Mouse (Mus musculus) activated CD4-positive, CD25-positive, alpha-beta regulatory T cell, adult 4 months (primary cell): ENCODE measurements at regions not wholly inside any gene's neighbourhood (a gene's known extent, or its start where the extent isn't known, plus 50 kb on each side); places are given as distances from the start of the nearest gene placed in this dataset.

ENCODE experiments used
- ATAC-seq: one replicate; pipeline ENCODE4 v1.8.0; 2017

DNA sequence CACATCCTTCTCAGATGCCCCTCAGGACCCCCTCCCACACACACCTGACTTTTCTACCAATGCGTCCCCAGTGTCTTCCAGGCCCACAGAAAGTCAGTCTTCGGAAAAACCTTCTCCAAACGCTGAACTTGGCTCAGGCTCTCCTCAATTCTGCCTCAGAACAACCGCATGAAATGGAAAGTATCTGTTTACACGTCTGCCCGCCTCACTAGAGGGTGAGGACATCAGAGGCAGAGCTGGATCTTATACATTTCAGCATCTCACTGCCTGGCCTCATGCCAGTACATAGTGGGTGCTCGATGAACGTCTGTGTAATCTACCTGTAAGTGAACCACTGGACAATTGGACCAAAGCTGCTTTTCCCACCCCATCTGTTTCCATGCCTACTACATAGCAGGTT is 189.1 kb upstream of the 4930412O13Rik start:
- ATAC-seq: peak; percentile 51

GRCm38 (mm10) chr2:9693351-9693750 is 187.7 kb upstream of the 4930412O13Rik start:
- ATAC-seq: no peak

DNA sequence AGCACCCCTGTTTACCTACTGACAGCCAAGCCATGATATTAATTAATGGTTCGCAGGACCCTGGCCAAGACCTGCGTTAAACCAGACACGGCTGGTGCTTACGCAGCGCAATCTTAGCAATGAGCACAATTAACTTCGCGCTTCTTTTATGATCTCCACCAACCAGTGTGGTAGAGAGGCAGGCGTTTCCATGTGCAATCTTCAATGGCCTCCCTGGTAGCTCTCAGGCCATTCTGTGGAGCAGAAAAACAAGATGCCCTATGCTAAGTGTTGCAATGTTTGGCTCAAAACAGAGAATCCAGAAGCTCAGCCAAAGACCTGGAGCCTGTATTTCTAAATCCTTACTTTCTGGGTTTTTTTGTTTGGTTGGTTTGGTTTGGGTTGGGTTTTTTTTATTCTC is 186.9 kb upstream of the 4930412O13Rik start:
- no peak for ATAC-seq

DNA sequence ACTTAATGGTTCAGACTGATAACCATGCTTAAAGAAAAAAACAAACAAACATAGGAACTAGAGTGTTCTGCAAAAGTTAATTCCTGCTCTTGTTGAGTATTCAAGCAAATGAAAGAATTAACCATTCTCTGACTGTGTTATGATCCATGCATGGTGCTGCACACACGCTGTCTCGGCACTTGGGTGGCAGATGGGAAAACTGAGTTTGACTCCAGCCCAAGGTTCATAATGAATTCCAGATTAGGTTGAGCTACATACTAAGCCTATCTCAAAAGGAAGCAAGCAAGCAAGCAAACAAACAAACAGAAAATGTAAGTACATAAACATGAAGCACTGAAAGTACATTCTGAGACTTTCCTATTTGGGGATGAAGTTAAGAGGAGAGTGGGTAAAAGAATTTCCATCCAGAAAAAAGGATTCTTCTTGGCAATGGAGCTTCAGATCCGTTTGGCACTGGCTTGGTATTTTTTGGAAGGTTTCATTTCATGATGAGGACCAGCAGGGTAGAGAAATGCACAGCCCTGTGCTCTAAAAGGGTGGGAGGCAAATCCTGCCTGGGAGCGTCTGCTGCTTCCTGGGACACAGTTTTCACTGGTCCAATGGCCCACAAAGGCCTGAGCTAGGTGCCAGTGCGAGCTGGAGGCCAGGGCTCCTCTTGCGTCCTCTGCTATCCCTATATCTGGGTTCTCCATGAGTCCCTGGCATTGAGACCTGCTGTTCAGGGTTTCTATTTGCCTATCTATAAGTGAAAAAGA is 183.3 kb upstream of the 4930412O13Rik start:
- ATAC-seq: no peak

DNA sequence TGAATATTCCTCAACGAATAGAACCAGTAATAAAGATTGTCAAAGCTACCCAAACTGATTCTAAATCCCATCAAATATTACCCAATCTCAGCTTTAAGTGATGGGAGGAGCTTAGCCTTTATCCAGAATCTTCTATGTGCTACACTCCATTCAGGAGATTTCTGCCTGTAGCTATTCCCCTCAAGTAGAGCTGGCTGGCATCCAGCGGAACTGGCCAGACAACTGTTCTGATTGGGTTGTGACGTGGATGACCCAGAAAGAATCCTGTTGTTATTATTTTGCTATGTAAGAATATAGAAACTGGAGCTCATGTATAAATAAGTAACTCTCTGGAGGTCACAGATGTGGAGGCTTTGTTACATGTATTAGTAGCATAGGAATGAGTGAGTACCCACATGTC is 176.8 kb upstream of the 4930412O13Rik start:
- ATAC-seq: no peak

DNA sequence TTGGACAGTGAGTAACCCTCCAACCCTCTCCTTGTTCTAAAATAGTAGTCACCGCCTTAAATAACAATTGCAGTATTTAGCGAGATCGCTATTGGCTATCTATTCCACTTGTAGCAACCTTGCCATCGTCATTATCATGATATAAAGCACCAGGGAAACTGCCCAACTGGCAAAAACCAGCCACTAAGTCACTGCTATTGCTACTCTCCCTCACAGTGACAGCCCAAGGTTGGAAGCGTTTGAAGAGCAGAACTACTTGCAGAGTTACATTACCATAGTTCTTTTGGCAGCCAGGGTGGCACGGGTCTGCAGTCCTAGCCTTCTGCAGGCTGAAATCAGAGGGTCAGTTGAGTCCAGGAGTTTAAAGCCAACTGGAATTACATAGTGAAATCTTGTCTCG is 171.6 kb upstream of the 4930412O13Rik start:
- ATAC-seq: no peak

GRCm38 (mm10) chr2:9717904-9718303 is 163.1 kb upstream of the 4930412O13Rik start:
- peak; percentile 69 for ATAC-seq

DNA sequence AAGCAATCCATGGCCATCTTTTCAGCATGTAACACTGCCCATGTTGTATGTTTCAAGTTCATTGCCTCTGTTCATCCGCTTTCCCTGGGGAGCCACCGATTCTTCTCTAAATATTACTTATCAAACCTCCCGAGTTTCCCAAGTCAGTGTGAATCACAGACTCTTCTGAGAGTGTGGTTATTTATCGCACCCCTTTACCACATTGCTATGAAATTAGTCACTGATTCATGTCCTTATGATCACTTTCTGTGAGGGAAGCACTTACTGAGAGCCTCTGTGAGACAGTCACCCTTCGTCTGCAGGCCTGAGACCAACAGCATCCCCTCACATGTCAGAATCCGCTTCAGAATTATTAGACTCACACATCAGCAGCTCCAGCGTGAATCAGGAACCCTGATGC is 147.8 kb upstream of the 4930412O13Rik start:
- no peak for ATAC-seq

DNA sequence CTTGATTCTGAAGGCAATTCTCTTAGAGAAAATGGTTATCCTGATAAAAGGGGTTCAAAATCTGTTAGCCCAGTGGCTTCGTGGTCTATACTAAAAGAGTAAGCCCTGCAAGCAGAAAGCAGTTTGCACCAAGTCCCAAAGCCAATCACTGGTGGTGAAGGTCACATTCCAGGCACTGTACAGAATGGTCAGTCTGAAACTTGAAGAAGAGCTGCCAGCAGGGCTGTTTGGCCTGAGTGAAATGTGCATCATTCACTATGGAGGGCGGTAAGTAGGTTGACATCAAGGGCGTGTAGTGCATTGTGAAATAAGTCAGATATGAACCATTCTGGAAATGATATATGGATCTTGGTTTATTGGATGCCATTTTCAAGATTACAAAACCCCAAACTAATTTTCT is 136.9 kb upstream of the 4930412O13Rik start:
- ATAC-seq: no peak

DNA sequence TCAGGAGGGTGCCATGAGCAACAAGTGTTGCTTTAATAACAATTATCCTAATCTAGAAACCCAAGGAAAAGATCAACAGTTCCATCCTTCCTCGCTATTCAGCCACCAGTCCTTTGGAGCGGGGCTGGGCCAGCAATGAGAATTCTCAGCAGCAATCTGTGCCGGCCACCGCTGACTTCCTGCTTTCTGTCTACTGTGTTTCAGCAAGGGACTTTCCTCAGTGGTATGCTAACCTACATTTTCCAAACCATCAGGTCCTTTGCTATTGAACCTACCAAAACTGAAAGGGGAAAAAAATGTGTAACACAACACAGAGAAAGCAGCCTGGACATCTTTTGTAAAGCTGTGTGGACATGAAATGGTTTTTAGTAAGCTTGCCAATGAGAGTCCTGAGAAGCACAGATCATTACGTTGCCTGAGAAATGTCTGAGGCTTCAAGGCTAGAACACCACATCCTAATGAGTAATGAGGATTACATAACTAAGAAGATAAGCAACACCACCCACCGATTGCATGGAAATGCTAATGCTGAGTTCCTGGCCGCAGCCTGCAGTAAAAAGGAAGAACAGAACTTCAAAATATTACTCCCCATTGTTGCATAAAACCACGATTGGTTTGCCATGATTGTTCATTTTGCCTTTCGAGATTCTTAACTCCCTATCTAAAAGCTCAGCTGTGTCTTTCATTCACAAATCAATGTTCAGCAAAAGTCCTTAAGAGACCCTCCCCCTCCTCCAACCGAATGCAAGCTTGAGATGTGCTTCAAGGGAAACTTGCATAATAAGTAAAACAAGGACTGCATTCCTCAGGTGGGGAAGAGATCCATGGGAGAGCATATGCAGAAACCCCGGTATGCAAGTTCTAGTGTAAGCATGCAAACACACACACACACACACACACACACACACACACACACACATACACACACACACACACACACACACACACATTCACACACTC is 130.9 kb upstream of the 4930412O13Rik start:
- peak; percentile 96 for ATAC-seq

GRCm38 (mm10) chr2:9753691-9754090 is 127.4 kb upstream of the 4930412O13Rik start:
- ATAC-seq: no peak

GRCm38 (mm10) chr2:9754153-9754552 is 126.9 kb upstream of the 4930412O13Rik start:
- ATAC-seq: no peak

- no peak for ATAC-seq
These were observed 123.2 kb upstream of the 4930412O13Rik start for GRCm38 (mm10) chr2:9757770-9758420.

DNA sequence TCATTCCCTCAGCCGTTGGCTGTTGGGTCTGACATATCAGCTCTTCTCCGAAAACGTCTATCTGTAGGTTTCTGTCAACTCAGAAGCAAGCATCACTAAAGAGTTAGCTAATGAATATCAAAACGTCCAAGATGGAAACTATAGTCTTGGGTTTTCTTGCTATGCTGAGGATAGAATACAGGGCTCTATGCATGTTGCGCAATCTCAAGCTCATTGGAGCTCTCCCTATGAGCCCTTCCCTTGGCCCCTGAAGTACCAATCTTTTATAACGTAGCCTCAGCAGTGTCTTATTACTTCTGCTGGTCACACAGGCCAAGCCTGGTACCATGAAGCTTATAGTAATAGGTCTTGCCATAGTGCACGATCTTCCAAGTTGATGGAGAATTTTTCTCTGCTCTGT is 122.1 kb upstream of the 4930412O13Rik start:
- ATAC-seq: no peak

- ATAC-seq: peak; percentile 63
These were observed 121.5 kb upstream of the 4930412O13Rik start for GRCm38 (mm10) chr2:9759389-9760104.

DNA sequence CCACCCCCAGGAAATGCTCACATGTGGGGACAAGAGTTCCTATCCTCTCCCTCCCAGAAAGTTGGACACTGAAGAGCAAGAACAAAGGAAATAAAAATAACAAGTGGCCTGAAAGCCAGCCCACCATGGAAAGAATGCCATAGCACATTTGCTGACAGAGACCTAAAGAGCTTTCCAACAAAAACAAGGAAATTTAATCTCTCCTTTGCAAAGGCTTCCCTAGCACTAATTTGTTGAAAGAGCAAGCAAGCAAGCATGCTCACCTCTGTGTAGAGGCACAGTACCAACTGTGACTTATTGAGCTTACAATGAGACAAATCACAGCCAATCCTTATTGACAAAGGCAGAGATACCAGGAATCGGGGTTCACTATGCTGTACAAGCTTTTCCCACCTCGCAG is 100.9 kb upstream of the 4930412O13Rik start:
- no peak for ATAC-seq

DNA sequence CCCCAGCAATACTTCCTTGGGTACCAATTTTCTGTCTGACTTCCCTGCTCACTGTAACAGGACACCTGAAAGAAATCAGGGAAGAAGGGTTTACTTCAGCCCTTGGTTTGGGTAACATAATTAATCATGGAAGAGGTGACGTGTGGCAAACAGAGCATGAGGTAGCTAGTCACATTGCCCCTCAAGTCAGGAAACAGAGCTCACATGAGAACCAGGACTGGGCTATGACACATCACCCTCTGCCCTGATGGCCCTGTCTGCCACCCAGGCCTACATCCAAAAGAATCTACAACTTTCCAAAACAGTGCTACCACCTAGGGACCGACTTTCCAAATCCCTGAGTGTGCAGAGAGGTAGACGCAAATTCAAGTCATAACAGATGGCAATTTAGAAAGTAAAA is 98.4 kb upstream of the 4930412O13Rik start:
- ATAC-seq: no peak

- no peak for ATAC-seq
These were observed 89.1 kb upstream of the 4930412O13Rik start for GRCm38 (mm10) chr2:9791970-9792369.

- ATAC-seq: no peak
These were observed 88.7 kb upstream of the 4930412O13Rik start for GRCm38 (mm10) chr2:9792381-9792780.

- no peak for ATAC-seq
These were observed 85.7 kb upstream of the 4930412O13Rik start for GRCm38 (mm10) chr2:9795401-9795800.

DNA sequence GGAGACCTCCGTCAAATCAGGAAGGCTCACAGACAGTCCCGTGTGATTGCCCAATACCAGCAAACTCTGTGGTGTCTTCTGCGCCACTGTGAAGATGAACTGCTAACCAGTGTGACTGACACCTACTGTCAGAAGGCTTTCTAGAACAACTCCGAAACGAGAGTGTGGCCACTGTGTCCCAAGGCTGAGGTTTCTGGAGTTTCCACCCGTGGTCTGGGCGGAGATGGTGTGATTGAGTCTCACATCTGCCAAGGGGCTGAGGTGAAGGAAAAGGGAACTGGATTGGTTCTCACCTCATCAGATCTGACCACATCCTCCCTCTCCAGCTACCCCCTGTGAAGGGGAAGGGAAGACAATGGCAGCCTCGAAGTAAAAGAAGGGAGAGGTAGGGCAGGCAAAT is 79.6 kb upstream of the 4930412O13Rik start:
- ATAC-seq: peak; percentile 61

- ATAC-seq: no peak
These were observed 76.7 kb upstream of the 4930412O13Rik start for GRCm38 (mm10) chr2:9804306-9804705.

DNA sequence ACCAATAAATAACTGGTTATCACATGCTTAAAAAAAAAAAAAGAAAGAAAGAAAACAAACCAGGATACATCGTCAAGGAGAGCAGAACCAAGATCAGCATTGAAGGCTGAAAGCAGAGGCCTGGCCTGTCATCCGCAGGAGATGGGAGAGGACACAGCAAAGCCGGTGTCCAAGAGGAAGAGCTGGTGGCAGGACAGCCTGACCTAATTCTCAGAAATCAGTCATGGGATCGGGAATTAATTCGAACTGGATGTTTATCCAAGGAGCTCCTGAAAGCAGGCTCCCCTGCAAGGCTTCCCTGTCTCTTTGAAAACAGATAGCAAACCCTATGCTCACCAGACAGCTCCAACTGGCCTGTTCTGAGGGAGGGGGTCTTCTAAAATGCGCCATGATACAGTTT is 75.5 kb upstream of the 4930412O13Rik start:
- no peak for ATAC-seq
